Mouse (Mus musculus) forebrain, embryonic 12.5 days (tissue): Measurements from ENCODE around the gene Stk38. TPM values are rescaled to one million over a fixed set of nuclear protein-coding genes. Genes with fewer than 3 reads are reported as not detected.

Source experiments
- ATAC-seq: fragments of 200-750 bp; cut with Nextera tagmentation; 2 replicates; pipeline ENCODE4 v1.8.0; 2017; ENCODE audit warnings: moderate TSS enrichment; ENCODE audit not compliant: low FRiP score
- H3K27ac ChIP-seq: fragments of 300-500 bp; sonication (generic); 2 replicates; pipeline ENCODE4 v1.5.1; 2016; ENCODE audit warnings: mild to moderate bottlenecking
- H3K27me3 ChIP-seq: fragments of 300-500 bp; sonication (generic); 2 replicates; pipeline ENCODE4 v1.6.1; 2016; ENCODE audit warnings: mild to moderate bottlenecking
- H3K36me3 ChIP-seq: fragments of 300-500 bp; sonication (generic); replicated peaks from 2 replicates; pipeline ENCODE4 v1.6.1; 2016; ENCODE audit warnings: mild to moderate bottlenecking
- H3K4me1 ChIP-seq: fragments of 300-500 bp; sonication (generic); 2 replicates; pipeline ENCODE4 v1.6.1; 2016
- H3K4me2 ChIP-seq: fragments of 300-500 bp; sonication (generic); 2 replicates; pipeline ENCODE4 v1.6.1; 2016; ENCODE audit warnings: mild to moderate bottlenecking, moderate library complexity
- H3K4me3 ChIP-seq: fragments of 300-500 bp; sonication (generic); replicated peaks from 2 replicates; pipeline ENCODE4 v1.5.1; 2016; ENCODE audit warnings: mild to moderate bottlenecking
- H3K9ac ChIP-seq: fragments of 300-500 bp; sonication (generic); 2 replicates; pipeline ENCODE4 v1.6.1; 2016; ENCODE audit warnings: mild to moderate bottlenecking
- H3K9me3 ChIP-seq: fragments of 300-500 bp; sonication (generic); 2 replicates; pipeline ENCODE4 v1.6.1; 2016
- WGBS: fragments of 180-500 bp; shearing (Covaris S2); methylation state at CpG from one replicate; pipeline ENCODE4 v1.1.7; 2016; 5-methylcytosine and 5-hydroxymethylcytosine counted together
- polyA plus RNA-seq: library from polyadenylated mRNA; unstranded; fragments of >200 nt; fragmentation: Nextera tagmentation; extraction: Ambion mirVana; gene quantifications from 2 replicates; pipeline ENCODE4 v1.2.1, GENCODE M21; 2016

Stk38 gene
- polyA plus RNA-seq, 1 experiment from 2014 or later, result 149 TPM

GRCm38 (mm10) chr17:28942101-28942500, 65.7 kb downstream of the Stk38 start:
- 83% methylated on average over 10 of the region's 11 CpGs for WGBS
- no peak for ATAC-seq

GRCm38 (mm10) chr17:28940776-28941555, 66.8 kb downstream of the Stk38 start:
- no peaks in the 10 kb centered on the region for H3K36me3 ChIP-seq
- 92% methylated on average over 25 of the region's 25 CpGs for WGBS
- no peaks in the 10 kb centered on the region for H3K4me1 ChIP-seq
- no peaks in the 10 kb centered on the region for H3K9me3 ChIP-seq
- no peak overlapping the region for H3K9ac ChIP-seq
- no peak overlapping the region for H3K4me2 ChIP-seq
- H3K4me3 ChIP-seq, result no peak overlapping the region
- no peak overlapping the region for H3K27ac ChIP-seq
- no peaks in the 10 kb centered on the region; the same call in 1 of the 2 replicates for H3K27me3 ChIP-seq
- ATAC-seq, result no peak

More at GRCm38 (mm10) chr17:28942101-28942500, 65.7 kb downstream of the Stk38 start:
- no peaks in the 10 kb centered on the region for H3K36me3 ChIP-seq
- H3K27ac ChIP-seq, result no peak overlapping the region
- H3K4me2 ChIP-seq, result no peak overlapping the region
- H3K9me3 ChIP-seq, result 0 out of 2 replicates have a peak, but pooled peaks cover under 1% of the 10 kb centered on the region
- H3K4me3 ChIP-seq, result no peak overlapping the region
- no peak overlapping the region for H3K9ac ChIP-seq
- H3K4me1 ChIP-seq, result no peaks in the 10 kb centered on the region
- H3K27me3 ChIP-seq, result no peaks in the 10 kb centered on the region; the same call in 1 of the 2 replicates

GRCm38 (mm10) chr17:28936622-28937345, 71.0 kb downstream of the Stk38 start:
- Histone ChIP-seq H3K9ac (no peak overlapping the region), H3K36me3 (no peaks in the 10 kb centered on the region), H3K4me1 (no peaks in the 10 kb centered on the region), H3K4me2 (no peak overlapping the region), H3K4me3 (no peak overlapping the region), H3K27ac (no peak overlapping the region), H3K9me3 (no peaks in the 10 kb centered on the region), H3K27me3 (no peaks in the 10 kb centered on the region)
- no peak for ATAC-seq
- 80% methylated on average over 10 of the region's 10 CpGs for WGBS

GRCm38 (mm10) chr17:28936133-28936532, 71.7 kb downstream of the Stk38 start:
- no peak overlapping the region for H3K4me2 ChIP-seq
- no peak overlapping the region for H3K27ac ChIP-seq
- no peaks in the 10 kb centered on the region for H3K4me1 ChIP-seq
- H3K27me3 ChIP-seq, result no peaks in the 10 kb centered on the region
- WGBS, result 89% methylated on average over 7 of the region's 7 CpGs
- H3K36me3 ChIP-seq, result no peaks in the 10 kb centered on the region
- H3K9ac ChIP-seq, result no peak overlapping the region
- no peak for ATAC-seq
- H3K4me3 ChIP-seq, result no peak overlapping the region
- no peaks in the 10 kb centered on the region for H3K9me3 ChIP-seq

GRCm38 (mm10) chr17:28934120-28934916, 73.5 kb downstream of the Stk38 start:
- Histone ChIP-seq H3K4me2 (no peak overlapping the region), H3K27me3 (no peaks in the 10 kb centered on the region), H3K4me3 (no peak overlapping the region), H3K9me3 (no peaks in the 10 kb centered on the region), H3K27ac (no peak overlapping the region), H3K36me3 (no peaks in the 10 kb centered on the region), H3K9ac (no peak overlapping the region), H3K4me1 (peaks cover 10% of the 10 kb centered on the region)
- ATAC-seq, result no peak
- 80% methylated on average over 19 of the region's 19 CpGs for WGBS

GRCm38 (mm10) chr17:28932274-28932673, 75.5 kb downstream of the Stk38 start:
- no peaks in the 10 kb centered on the region for H3K27me3 ChIP-seq
- no peak for ATAC-seq
- H3K4me3 ChIP-seq, result no peak overlapping the region
- no peak overlapping the region for H3K9ac ChIP-seq
- H3K36me3 ChIP-seq, result no peaks in the 10 kb centered on the region
- H3K4me2 ChIP-seq, result no peak overlapping the region
- 90% methylated on average over 4 of the region's 4 CpGs for whole genome bisulfite sequencing
- no peaks in the 10 kb centered on the region for H3K9me3 ChIP-seq
- H3K27ac ChIP-seq, result no peak overlapping the region
- H3K4me1 ChIP-seq, result peaks cover 10% of the 10 kb centered on the region

- no peak overlapping the region for H3K4me3 ChIP-seq
- 0 out of 2 replicates have a peak overlapping the region, but pooled peaks have one; percentile 5 for H3K27ac ChIP-seq
- no peaks in the 10 kb centered on the region for H3K27me3 ChIP-seq
- no peak overlapping the region for H3K9ac ChIP-seq
- H3K4me1 ChIP-seq, result peaks cover 10% of the 10 kb centered on the region
- 94% methylated on average over 18 of the region's 18 CpGs for WGBS
- H3K36me3 ChIP-seq, result no peaks in the 10 kb centered on the region
- no peaks in the 10 kb centered on the region for H3K9me3 ChIP-seq
- H3K4me2 ChIP-seq, result no peak overlapping the region
- ATAC-seq, result no peak
These were observed 76.2 kb downstream of the Stk38 start for GRCm38 (mm10) chr17:28931436-28932211.

GRCm38 (mm10) chr17:28930392-28931074, 77.3 kb downstream of the Stk38 start:
- WGBS, result 38% methylated on average over 14 of the region's 14 CpGs
- peak; percentile 60; the same call in 1 of the 2 replicates for ATAC-seq
- peak overlapping the region; percentile 81 for H3K27ac ChIP-seq
- no peaks in the 10 kb centered on the region for H3K36me3 ChIP-seq
- no peaks in the 10 kb centered on the region for H3K9me3 ChIP-seq
- peak overlapping the region; percentile 19 for H3K4me2 ChIP-seq
- no peak overlapping the region for H3K9ac ChIP-seq
- peaks cover 10% of the 10 kb centered on the region for H3K4me1 ChIP-seq
- no peak overlapping the region for H3K4me3 ChIP-seq
- no peaks in the 10 kb centered on the region for H3K27me3 ChIP-seq

GRCm38 (mm10) chr17:28929369-28929768, 78.4 kb downstream of the Stk38 start:
- 95% methylated on average over 4 of the region's 4 CpGs for WGBS
- H3K36me3 ChIP-seq, result no peaks in the 10 kb centered on the region
- H3K9me3 ChIP-seq, result no peaks in the 10 kb centered on the region
- no peak overlapping the region for H3K9ac ChIP-seq
- ATAC-seq, result no peak
- no peak overlapping the region for H3K4me3 ChIP-seq
- peaks cover 4% of the 10 kb centered on the region; the same call in 1 of the 2 replicates for H3K27me3 ChIP-seq
- peaks cover 10% of the 10 kb centered on the region for H3K4me1 ChIP-seq
- H3K4me2 ChIP-seq, result no peak overlapping the region
- H3K27ac ChIP-seq, result no peak overlapping the region

- H3K4me1 ChIP-seq, result peaks cover 13% of the 10 kb centered on the region
- WGBS, result 92% methylated on average over 9 of the region's 9 CpGs
- no peaks in the 10 kb centered on the region for H3K9me3 ChIP-seq
- no peaks in the 10 kb centered on the region for H3K36me3 ChIP-seq
- H3K27ac ChIP-seq, result no peak overlapping the region
- H3K9ac ChIP-seq, result no peak overlapping the region
- no peak overlapping the region for H3K4me2 ChIP-seq
- no peak overlapping the region for H3K4me3 ChIP-seq
- no peak for ATAC-seq
- peaks cover 4% of the 10 kb centered on the region; the same call in 1 of the 2 replicates for H3K27me3 ChIP-seq
These were observed 79.8 kb downstream of the Stk38 start for GRCm38 (mm10) chr17:28928004-28928403.
